ENCODE assay signal across 1 mouse cellular context in the genomic region with DNA sequence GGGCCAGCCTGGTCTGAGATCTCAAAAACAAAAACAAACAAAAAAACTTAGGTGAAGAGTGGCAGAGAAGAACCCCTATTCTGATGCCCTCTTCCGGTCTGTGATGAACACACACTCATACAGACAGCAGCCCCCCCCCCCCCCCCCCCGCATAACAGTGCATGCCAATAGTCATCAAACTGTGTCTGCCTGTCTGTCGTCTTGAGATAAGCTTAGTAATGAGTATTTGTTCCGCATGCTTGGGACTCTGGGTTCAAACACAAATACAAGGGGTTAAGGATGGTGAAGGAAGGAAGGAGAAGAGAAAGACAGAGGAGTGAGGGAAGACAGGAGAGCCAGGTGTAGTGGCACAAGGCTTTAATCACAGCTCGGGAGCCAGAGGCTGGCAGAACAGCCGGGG.
A peak's percentile ranks its signal among the peaks of the same experiment; 100 is the strongest.
TF ChIP-seq lines count a peak whose summit lies in the region.

No protein-coding gene starts in this region.

TF ChIP-seq in MEL, 35 proteins besides CTCF, POLR2A, EP300 and RAD21:
- no peak for TF ChIP-seq POLR2AphosphoS2 (IDR thresholded peaks at IDR 0.05; ENCODE audit: low read length)
- TF ChIP-seq GATA1 (IDR thresholded peaks at IDR 0.05; ENCODE audit: low read depth, low read length), result 0 out of 2 replicates have a peak, but pooled peaks have one; percentile 4
